Mouse (Mus musculus) midbrain, embryonic 16.5 days (tissue): ENCODE measurements around the gene Pnrc1. TPM values are rescaled to one million over a fixed set of nuclear protein-coding genes. Genes with fewer than 3 reads are reported as not detected.

Experiments used
- ATAC-seq: fragments of 200-750 bp; cut with Nextera tagmentation; 2 replicates; pipeline ENCODE4 v1.8.0; 2017; ENCODE audit warnings: moderate TSS enrichment
- H3K27ac ChIP-seq: fragments of 300-500 bp; sonication (generic); 2 replicates; pipeline ENCODE4 v1.5.1; 2014; ENCODE audit warnings: mild to moderate bottlenecking, low read length, mixed read lengths
- H3K27me3 ChIP-seq: fragments of 300-500 bp; sonication (generic); 2 replicates; pipeline ENCODE4 v1.6.1; 2014; ENCODE audit warnings: low read depth, low read length, mixed read lengths; ENCODE audit not compliant: control insufficient read depth, insufficient read depth
- H3K36me3 ChIP-seq: fragments of 300-500 bp; sonication (generic); 2 replicates; pipeline ENCODE4 v1.6.1; 2014; ENCODE audit warnings: mild to moderate bottlenecking, low read length, moderate library complexity, mixed read lengths; ENCODE audit not compliant: control insufficient read depth, insufficient read depth
- H3K4me1 ChIP-seq: fragments of 300-500 bp; sonication (generic); 2 replicates; pipeline ENCODE4 v1.6.1; 2014; ENCODE audit warnings: mild to moderate bottlenecking, low read length, mixed read lengths; ENCODE audit not compliant: control insufficient read depth, insufficient read depth
- H3K4me2 ChIP-seq: fragments of 300-500 bp; sonication (generic); 2 replicates; pipeline ENCODE4 v1.6.1; 2014; ENCODE audit warnings: mild to moderate bottlenecking, low read length, mixed read lengths
- H3K4me3 ChIP-seq: fragments of 300-500 bp; sonication (generic); 2 replicates; pipeline ENCODE4 v1.5.1; 2014; ENCODE audit warnings: low read depth, mild to moderate bottlenecking, low read length, moderate library complexity, mixed read lengths
- H3K9ac ChIP-seq: fragments of 300-500 bp; sonication (generic); 2 replicates; pipeline ENCODE4 v1.6.1; 2014; ENCODE audit warnings: low read depth, low read length, mixed read lengths
- H3K9me3 ChIP-seq: fragments of 300-500 bp; sonication (generic); replicated peaks from 2 replicates; pipeline ENCODE4 v1.6.1; 2014; ENCODE audit warnings: mild to moderate bottlenecking, low read length, mixed read lengths; ENCODE audit not compliant: control insufficient read depth, poor library complexity, severe bottlenecking
- WGBS: fragments of 180-500 bp; shearing (Covaris S2); extraction: QIAGEN DNeasy Blood & Tissue Kit; methylation state at CpG from one replicate; pipeline ENCODE4 v1.1.7; 2014; 5-methylcytosine and 5-hydroxymethylcytosine counted together
- polyA plus RNA-seq: library from polyadenylated mRNA; unstranded; fragments of >200 nt; fragmentation: Nextera tagmentation; extraction: Ambion mirVana; gene quantifications from 2 replicates; pipeline ENCODE4 v1.2.1, GENCODE M21; 2015

Gene Pnrc1
- polyA plus RNA-seq, 1 experiment from 2014 or later, result 48.7 TPM

- H3K9ac ChIP-seq, result no peak overlapping the region
- no peak overlapping the region for H3K4me2 ChIP-seq
- no peak overlapping the region for H3K4me3 ChIP-seq
- ATAC-seq, result no peak
- H3K4me1 ChIP-seq, result peaks cover 16% of the 10 kb centered on the region
- no peak overlapping the region for H3K27ac ChIP-seq
- H3K27me3 ChIP-seq, result no peaks in the 10 kb centered on the region
- H3K9me3 ChIP-seq, result no peaks in the 10 kb centered on the region
- peaks cover 19% of the 10 kb centered on the region for H3K36me3 ChIP-seq
- 45% methylated on average over 5 of the region's 5 CpGs for WGBS
Observed at GRCm38 (mm10) chr4:33242536-33242935, 47.4 kb downstream of the Pnrc1 start.

- Histone ChIP-seq H3K27ac (no peak overlapping the region), H3K27me3 (no peaks in the 10 kb centered on the region), H3K4me1 (no peaks in the 10 kb centered on the region), H3K4me3 (no peak overlapping the region), H3K9me3 (no peaks in the 10 kb centered on the region), H3K9ac (no peak overlapping the region), H3K4me2 (no peak overlapping the region), H3K36me3 (peaks cover 20% of the 10 kb centered on the region)
- WGBS, result 92% methylated on average over 18 of the region's 18 CpGs
- no peak for ATAC-seq
Observed at GRCm38 (mm10) chr4:33230881-33231280, 59.1 kb downstream of the Pnrc1 start.

GRCm38 (mm10) chr4:33229639-33230038 is 60.3 kb downstream of the Pnrc1 start:
- WGBS, result 82% methylated on average over 4 of the region's 4 CpGs

GRCm38 (mm10) chr4:33227164-33227563 is 62.8 kb downstream of the Pnrc1 start:
- H3K4me3 ChIP-seq, result no peak overlapping the region
- WGBS, result 88% methylated on average over 7 of the region's 7 CpGs

More at GRCm38 (mm10) chr4:33229639-33230038, 60.3 kb downstream of the Pnrc1 start:
- ATAC-seq, result no peak
- H3K4me2 ChIP-seq, result no peak overlapping the region
- no peak overlapping the region for H3K9ac ChIP-seq
- peaks cover 21% of the 10 kb centered on the region for H3K36me3 ChIP-seq
- no peaks in the 10 kb centered on the region for H3K9me3 ChIP-seq
- no peaks in the 10 kb centered on the region for H3K27me3 ChIP-seq
- no peak overlapping the region for H3K27ac ChIP-seq
- H3K4me1 ChIP-seq, result no peaks in the 10 kb centered on the region
- no peak overlapping the region for H3K4me3 ChIP-seq

GRCm38 (mm10) chr4:33224003-33224675 is 65.8 kb downstream of the Pnrc1 start:
- H3K4me3 ChIP-seq, result no peak overlapping the region
- ATAC-seq, result no peak

More at GRCm38 (mm10) chr4:33227164-33227563, 62.8 kb downstream of the Pnrc1 start:
- H3K27ac ChIP-seq, result no peak overlapping the region
- no peak for ATAC-seq
- no peaks in the 10 kb centered on the region for H3K27me3 ChIP-seq
- no peak overlapping the region for H3K4me2 ChIP-seq
- H3K9me3 ChIP-seq, result no peaks in the 10 kb centered on the region
- H3K4me1 ChIP-seq, result no peaks in the 10 kb centered on the region
- peaks cover 21% of the 10 kb centered on the region for H3K36me3 ChIP-seq
- no peak overlapping the region for H3K9ac ChIP-seq

GRCm38 (mm10) chr4:33221847-33222246 is 68.1 kb downstream of the Pnrc1 start:
- ATAC-seq, result no peak

More at GRCm38 (mm10) chr4:33224003-33224675, 65.8 kb downstream of the Pnrc1 start:
- H3K36me3 ChIP-seq, result peaks cover 9% of the 10 kb centered on the region
- no peaks in the 10 kb centered on the region for H3K27me3 ChIP-seq
- H3K9me3 ChIP-seq, result no peaks in the 10 kb centered on the region
- no peaks in the 10 kb centered on the region for H3K4me1 ChIP-seq
- no peak overlapping the region for H3K27ac ChIP-seq
- H3K4me2 ChIP-seq, result no peak overlapping the region
- no peak overlapping the region for H3K9ac ChIP-seq
- WGBS, result 79% methylated on average over 7 of the region's 7 CpGs

GRCm38 (mm10) chr4:33208881-33209841 is 80.8 kb downstream of the Pnrc1 start, which contains the start of gene Srsf12:
Gene Srsf12 (plus strand): TSS chr4:33208991.
- no peaks in the 10 kb centered on the region for H3K36me3 ChIP-seq
- peak within 1 kb of the TSS; percentile 99 for H3K9ac ChIP-seq
- H3K27me3 ChIP-seq, result no peaks in the 10 kb centered on the region
- no peaks in the 10 kb centered on the region for H3K9me3 ChIP-seq
- peak within 1 kb of the TSS; percentile 83 for H3K4me2 ChIP-seq
- peak within 1 kb of the TSS; percentile 95 for H3K27ac ChIP-seq
- WGBS, result 2% methylated on average over 57 of the region's 65 CpGs
- peak; percentile 93 for ATAC-seq
- peak within 1 kb of the TSS; percentile 90 for H3K4me3 ChIP-seq
- H3K4me1 ChIP-seq, result peaks cover 13% of the 10 kb centered on the region

More at GRCm38 (mm10) chr4:33221847-33222246, 68.1 kb downstream of the Pnrc1 start:
- Histone ChIP-seq H3K4me2 (no peak overlapping the region), H3K4me1 (no peaks in the 10 kb centered on the region), H3K27me3 (no peaks in the 10 kb centered on the region), H3K27ac (no peak overlapping the region), H3K9me3 (no peaks in the 10 kb centered on the region), H3K9ac (no peak overlapping the region), H3K36me3 (peaks cover 9% of the 10 kb centered on the region), H3K4me3 (no peak overlapping the region)
- 68% methylated on average over 1 of the region's 1 CpGs for WGBS

GRCm38 (mm10) chr4:33207551-33207950 is 82.4 kb downstream of the Pnrc1 start:
- Histone ChIP-seq H3K9ac (no peak overlapping the region), H3K4me3 (no peak overlapping the region), H3K4me2 (no peak overlapping the region), H3K27me3 (no peaks in the 10 kb centered on the region), H3K36me3 (no peaks in the 10 kb centered on the region), H3K9me3 (no peaks in the 10 kb centered on the region), H3K27ac (no peak overlapping the region), H3K4me1 (peaks cover 13% of the 10 kb centered on the region)
- no peak for ATAC-seq
- WGBS, result 85% methylated on average over 2 of the region's 2 CpGs
